Mouse (Mus musculus) gastrocnemius, postnatal 10 days (tissue): ENCODE data around the gene Csrp1. TPM values are rescaled to one million over a fixed set of nuclear protein-coding genes. Genes with fewer than 3 reads are reported as not detected.

ENCODE experiments used
- DNase-seq: peaks from one replicate; pipeline ENCODE4 v3.0.0; 2021; ENCODE audit warnings: mixed read lengths
- total RNA-seq, 2 experiments: library from RNA; stranded (reverse); gene quantifications; 2 replicates each; pipeline ENCODE4 v1.2.3; 2021

Csrp1 gene
- total RNA-seq, 2 experiments from 2014 or later = 63.5 to 70.3 TPM

DNA sequence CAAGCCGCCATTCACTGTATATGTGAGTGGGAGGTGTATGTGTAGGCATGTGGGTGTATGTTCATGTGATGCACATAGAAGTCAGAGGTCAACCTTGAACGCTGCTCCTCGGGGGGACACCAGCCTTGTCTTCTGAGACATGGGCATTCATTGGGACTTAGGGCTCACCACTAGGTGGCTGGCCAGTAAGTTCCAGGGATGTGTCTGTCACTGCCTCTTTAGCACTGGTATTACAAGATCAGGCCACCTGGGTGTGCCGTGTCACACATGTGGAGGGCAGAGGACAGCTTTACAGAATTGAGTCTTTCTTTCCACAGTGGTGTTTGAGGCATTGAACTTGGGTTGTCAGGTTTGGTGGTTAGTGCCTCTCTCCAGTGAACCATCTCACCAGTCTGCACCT is 22.4 kb upstream of the Csrp1 start:
- DNase-seq = no peak

GRCm38 (mm10) chr1:135698046-135698445 is 21.8 kb upstream of the Csrp1 start:
- DNase-seq = peak; percentile 54

- DNase-seq = no peak
These were observed 21.4 kb upstream of the Csrp1 start for GRCm38 (mm10) chr1:135698451-135698921.

DNA sequence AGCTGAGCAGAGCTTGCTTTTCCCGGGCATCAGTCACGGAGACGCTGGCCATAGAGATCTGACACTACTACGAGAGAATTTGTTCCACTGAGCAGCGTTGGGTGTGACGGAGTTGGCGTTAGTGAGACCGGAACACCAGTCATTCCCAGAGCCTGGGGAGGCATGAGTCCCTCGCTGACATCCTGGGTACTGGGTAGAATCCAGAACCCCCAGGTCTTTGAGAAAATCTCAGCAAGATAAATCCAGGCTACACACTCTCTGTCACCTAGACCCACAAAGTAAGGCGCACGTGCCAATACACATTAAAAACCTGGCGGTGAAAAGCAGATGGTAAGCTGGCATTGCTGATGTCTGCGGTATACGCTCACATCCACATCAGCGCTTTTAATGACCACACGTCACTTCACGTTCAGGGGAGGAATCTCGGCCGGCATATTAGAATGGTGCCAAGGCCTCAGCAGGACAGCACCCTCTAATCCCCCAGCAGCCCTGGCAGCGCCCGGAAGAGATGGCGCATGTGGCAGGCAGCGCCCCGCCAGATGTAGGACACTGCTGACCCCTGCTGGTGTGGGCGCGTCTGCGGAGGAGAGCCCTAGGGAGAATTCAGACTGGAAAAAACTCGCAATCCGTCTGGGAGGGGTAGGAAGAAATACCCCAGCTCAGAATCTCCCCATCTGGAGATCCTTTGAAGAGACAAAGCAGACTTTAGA is 20.7 kb upstream of the Csrp1 start:
- peak; percentile 86 for DNase-seq

- DNase-seq = no peak
These were observed 20.0 kb upstream of the Csrp1 start for GRCm38 (mm10) chr1:135699892-135700291.

DNA sequence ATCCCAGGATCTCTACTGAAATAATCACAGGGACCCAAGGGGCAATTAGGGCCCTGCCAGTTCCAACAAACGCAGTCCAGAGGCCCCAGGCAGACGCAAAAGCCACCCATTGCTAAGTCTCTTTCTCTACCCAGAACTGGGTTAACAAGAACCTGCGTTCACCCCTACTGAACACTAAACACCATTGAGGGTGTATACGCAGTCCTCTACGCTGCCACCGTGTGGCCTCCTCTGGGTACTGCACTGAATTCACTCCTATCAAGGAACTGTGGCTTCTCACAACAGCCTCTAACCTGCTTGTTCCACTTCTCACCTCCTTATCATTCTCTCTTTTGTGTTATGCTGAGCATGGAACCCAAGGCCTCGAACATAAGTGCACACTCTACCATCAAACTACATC is 19.3 kb upstream of the Csrp1 start:
- DNase-seq = peak; percentile 84

- DNase-seq = no peak
These were observed 18.5 kb upstream of the Csrp1 start for GRCm38 (mm10) chr1:135701314-135701713.

- DNase-seq = no peak
These were observed 17.1 kb upstream of the Csrp1 start for GRCm38 (mm10) chr1:135702722-135703121.

DNA sequence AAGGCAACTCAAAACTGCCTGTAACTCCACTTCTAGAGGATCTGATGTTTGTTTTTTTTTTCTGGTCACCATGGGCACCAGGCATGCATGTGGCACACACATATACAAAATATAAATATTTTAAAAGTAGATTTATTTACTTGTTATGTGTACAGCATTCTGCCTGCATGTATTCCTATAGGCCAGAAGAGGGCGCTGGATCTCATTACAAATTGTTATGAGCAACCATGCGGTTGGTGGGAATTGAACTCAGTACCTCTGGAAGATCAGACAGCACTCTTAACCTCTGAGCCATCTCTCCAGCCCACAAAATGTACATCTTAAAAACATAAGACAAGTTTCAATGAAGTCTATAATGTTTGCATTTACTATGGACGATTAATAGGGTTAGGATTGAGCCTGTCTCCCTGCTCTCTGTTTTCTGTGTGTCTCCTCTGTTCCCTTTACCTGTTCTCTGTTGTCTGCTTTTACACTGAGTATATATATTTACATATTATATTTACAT is 15.5 kb upstream of the Csrp1 start:
- DNase-seq = no peak

DNA sequence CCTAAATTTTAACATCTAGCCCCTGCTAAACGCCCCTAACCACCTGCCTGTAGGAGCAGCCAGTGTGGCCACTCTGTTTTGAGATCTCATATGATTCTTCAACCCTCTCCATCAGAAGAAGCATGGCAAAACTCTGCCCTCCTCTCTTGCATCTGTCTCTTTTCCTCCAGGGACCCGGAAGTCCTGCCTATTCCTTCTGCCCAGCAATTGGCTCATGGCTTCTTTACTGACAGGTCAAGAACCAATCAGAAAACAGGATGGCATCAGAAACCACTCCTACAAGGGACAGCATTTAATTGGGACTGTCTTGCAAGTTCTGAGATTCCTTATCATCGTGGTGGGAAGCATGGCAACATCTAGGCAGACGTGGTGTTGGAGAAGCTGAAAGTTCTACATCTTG is 11.5 kb upstream of the Csrp1 start:
- no peak for DNase-seq

DNA sequence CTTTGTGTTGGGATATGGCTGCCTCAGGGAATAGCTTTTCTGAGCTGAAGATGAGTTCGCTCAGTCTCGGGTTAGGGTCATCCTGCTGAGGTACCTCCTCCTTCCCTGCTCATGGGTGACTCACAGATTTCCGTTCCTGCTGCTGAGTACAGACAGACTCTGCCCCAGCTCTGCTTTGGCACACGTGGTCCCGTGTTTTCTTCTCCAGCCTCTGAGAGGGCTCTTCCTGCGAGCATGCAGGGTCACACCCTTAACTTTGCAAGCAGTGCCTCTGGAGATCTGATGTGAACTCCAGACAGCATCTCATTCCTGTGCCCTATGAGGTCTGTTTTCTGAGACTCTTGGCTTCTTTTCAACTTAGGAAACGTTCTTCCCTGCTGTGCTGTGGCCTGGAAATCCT is 8.7 kb upstream of the Csrp1 start:
- DNase-seq = no peak

DNA sequence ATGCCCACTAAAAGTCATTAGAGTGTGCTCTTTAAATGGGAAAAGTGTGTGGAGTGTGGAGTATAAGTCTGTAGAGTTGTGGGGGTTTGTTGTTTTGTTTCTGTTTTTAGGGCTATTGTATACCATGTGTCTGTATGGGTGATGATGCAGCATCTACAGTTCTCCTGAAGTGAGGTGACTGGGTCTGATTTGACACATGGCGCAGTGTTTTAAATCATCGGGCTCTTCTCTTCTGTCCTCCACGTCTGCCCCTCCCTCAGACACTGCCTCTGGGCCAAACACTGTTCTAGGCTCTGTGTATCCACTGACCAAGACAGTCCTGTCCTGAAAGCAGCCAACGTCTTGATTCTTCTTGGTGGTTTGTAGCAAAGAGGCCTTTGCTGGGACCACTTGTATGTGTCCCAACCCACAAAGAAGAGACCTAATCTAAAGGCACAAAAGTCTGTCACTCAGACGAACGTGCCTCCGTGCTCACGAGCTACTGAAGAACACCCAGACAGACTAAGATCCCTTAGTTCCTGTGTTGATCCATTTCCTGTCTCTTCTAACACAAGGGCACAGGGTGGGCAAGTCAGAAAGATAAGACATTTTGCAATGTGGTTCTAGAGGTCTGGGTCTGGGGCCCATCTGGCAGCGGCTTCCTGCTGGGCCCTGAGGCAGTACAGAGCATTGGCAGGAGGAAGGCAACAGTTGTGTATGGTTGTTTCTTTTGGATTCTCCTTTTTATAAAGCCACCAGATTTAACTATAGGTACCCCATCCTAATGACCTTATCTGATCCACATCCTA is 5.6 kb upstream of the Csrp1 start:
- no peak for DNase-seq

GRCm38 (mm10) chr1:135714901-135715609 is 4.8 kb upstream of the Csrp1 start:
- DNase-seq = no peak

DNA sequence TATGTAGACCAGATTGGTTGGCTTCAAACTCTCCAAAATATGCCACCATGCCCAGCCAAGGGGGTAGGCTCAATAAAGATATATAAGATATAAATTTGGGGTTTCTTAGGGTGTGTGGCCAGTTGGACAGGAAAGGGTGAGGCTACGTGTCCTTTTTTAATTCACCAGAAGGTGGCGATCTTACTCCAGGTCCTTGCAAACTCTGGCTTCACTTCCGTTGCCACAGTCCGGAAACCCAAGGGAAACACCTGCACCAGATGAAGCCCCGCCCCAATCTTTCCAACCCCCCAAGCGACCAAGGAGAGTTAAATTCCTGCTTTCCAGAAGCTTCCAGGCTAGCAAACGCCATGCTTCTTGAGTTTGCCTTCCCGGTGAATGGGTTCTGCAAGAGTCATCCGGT is 375 bp upstream of the Csrp1 start:
- DNase-seq = peak; percentile 53

- no peak for DNase-seq
These were observed 3.2 kb downstream of the Csrp1 start for GRCm38 (mm10) chr1:135723016-135723415.

GRCm38 (mm10) chr1:135724134-135724533 is 4.3 kb downstream of the Csrp1 start:
- DNase-seq = no peak

DNA sequence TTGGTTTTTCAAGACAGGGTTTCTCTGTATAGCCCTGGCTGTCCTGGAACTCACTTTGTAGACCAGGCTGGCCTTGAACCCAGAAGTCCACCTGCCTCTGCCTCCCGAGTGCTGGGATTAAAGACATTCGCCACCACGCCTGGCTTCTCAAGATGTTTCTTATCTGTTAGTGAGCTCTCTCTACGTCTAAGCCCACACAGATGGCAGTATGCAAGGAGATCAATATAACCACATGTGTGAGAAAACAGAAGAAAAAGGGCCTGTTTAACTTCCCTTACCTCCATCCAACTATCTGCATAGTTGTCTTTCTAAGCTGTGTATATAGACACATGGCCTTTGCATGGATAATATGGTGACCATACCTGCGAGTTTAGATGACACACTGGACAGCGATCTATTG is 5.5 kb downstream of the Csrp1 start:
- no peak for DNase-seq

DNA sequence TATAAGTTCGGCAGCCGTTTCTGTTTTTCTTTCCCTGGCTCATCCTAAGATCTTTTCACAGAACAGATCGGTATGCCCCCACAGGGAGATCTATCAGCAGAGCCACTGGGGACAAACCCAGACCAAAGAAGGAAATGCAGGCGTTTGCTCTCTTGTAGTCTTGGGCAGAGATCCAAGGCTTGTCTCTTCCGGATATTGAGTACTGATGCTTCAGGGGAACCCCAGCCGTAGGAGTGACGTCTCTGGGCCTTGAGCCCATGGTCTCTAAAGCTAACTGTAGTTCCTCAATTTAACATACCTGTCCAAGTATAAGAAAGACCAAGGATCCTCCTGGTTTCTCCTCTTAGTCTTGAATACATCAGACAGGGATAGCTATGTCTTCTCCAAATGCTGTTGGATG is 6.1 kb downstream of the Csrp1 start:
- DNase-seq = no peak

GRCm38 (mm10) chr1:135728631-135729366 is 8.9 kb downstream of the Csrp1 start:
- peak; percentile 82 for DNase-seq

DNA sequence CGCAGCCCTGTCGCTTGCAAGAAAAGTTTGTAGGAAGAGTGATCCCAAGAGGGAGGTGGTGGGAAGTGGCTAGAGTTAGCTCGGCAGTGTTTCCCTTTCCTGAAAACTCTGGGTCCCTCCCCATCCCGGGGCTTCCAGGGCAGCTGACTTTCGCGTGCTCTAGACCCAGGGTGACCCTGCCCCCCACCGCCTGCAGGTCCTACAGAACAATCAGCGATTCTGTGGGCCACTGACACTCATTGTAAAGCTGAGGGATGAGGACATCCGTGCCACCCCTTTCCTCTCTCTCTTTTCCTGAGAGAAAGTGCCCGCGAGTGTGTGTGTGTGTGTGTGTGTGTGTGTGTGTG is 9.5 kb downstream of the Csrp1 start:
- DNase-seq = no peak

- DNase-seq = no peak
These were observed 10.0 kb downstream of the Csrp1 start for GRCm38 (mm10) chr1:135729821-135730220.

GRCm38 (mm10) chr1:135730296-135730695 is 10.4 kb downstream of the Csrp1 start:
- no peak for DNase-seq
